Mouse (Mus musculus) thymus, adult 18-20 months (tissue): ENCODE results near the gene Olfm4.

Experiments
- DNase-seq, 2 experiments: peaks; one replicate each; pipeline ENCODE4 v3.0.0; 2022; ENCODE audit warnings: mixed read lengths in 2 of 2

Gene Olfm4

GRCm38 (mm10) chr14:79983781-79984180 is at the start of gene Olfm4:
Olfm4 (plus strand) TSS chr14:79984081.
- no peak for DNase-seq

GRCm38 (mm10) chr14:79934426-79934825 is 49.5 kb upstream of the Olfm4 start:
- no peak for DNase-seq

GRCm38 (mm10) chr14:79936879-79937468 is 46.9 kb upstream of the Olfm4 start:
- DNase-seq: no peak

GRCm38 (mm10) chr14:79945876-79946275 is 38.0 kb upstream of the Olfm4 start:
- no peak for DNase-seq

GRCm38 (mm10) chr14:79955678-79956077 is 28.2 kb upstream of the Olfm4 start:
- DNase-seq: no peak

GRCm38 (mm10) chr14:79957789-79958487 is 25.9 kb upstream of the Olfm4 start:
- no peak for DNase-seq

- no peak for DNase-seq
Measured at GRCm38 (mm10) chr14:79961187-79961586, 22.7 kb upstream of the Olfm4 start.

- DNase-seq: no peak
Measured at GRCm38 (mm10) chr14:79961602-79962001, 22.3 kb upstream of the Olfm4 start.

GRCm38 (mm10) chr14:79970165-79970564 is 13.7 kb upstream of the Olfm4 start:
- DNase-seq: no peak

- no peak for DNase-seq
Measured at GRCm38 (mm10) chr14:79970928-79971738, 12.7 kb upstream of the Olfm4 start.

GRCm38 (mm10) chr14:79981437-79981836 is 2.4 kb upstream of the Olfm4 start:
- no peak for DNase-seq

- no peak for DNase-seq
Measured at GRCm38 (mm10) chr14:79985137-79985670, 1.3 kb downstream of the Olfm4 start.

GRCm38 (mm10) chr14:79985696-79986095 is 1.8 kb downstream of the Olfm4 start:
- DNase-seq: no peak

- no peak for DNase-seq
Measured at GRCm38 (mm10) chr14:79986831-79987230, 3.0 kb downstream of the Olfm4 start.

- DNase-seq: no peak
Measured at GRCm38 (mm10) chr14:79989785-79990184, 5.9 kb downstream of the Olfm4 start.

- no peak for DNase-seq
Measured at GRCm38 (mm10) chr14:79990547-79990946, 6.7 kb downstream of the Olfm4 start.

- DNase-seq: no peak
Measured at GRCm38 (mm10) chr14:79997534-79997933, 13.7 kb downstream of the Olfm4 start.

- DNase-seq: no peak
Measured at GRCm38 (mm10) chr14:80000110-80000531, 16.2 kb downstream of the Olfm4 start.

- no peak for DNase-seq
Measured at GRCm38 (mm10) chr14:80007686-80008085, 23.8 kb downstream of the Olfm4 start.

- no peak for DNase-seq
Measured at GRCm38 (mm10) chr14:80010426-80010825, 26.5 kb downstream of the Olfm4 start.

GRCm38 (mm10) chr14:80014966-80015365 is 31.1 kb downstream of the Olfm4 start:
- DNase-seq: no peak

GRCm38 (mm10) chr14:80016112-80016511 is 32.2 kb downstream of the Olfm4 start:
- no peak for DNase-seq

- DNase-seq: no peak
Measured at GRCm38 (mm10) chr14:80026078-80026477, 42.2 kb downstream of the Olfm4 start.
